Mouse (Mus musculus) spleen, adult 2 months (tissue): ENCODE measurements at regions not wholly inside any gene's neighbourhood (a gene's known extent, or its start where the extent isn't known, plus 50 kb on each side); places are given as distances from the start of the nearest gene placed in this dataset.

Experiments
- DNase-seq, 2 experiments: peaks; one replicate each; pipeline versions ENCODE4 v3.0.0 to v3.0.0-alpha.2; 2012 to 2021; ENCODE audit warnings: low spot score in 2 of 2, low read depth in 1 of 2
- H3K27ac ChIP-seq: fragments of 200-500 bp; 2 replicates; pipeline ENCODE4 v1.5.1; 2012; ENCODE audit warnings: low read length, inconsistent platforms; ENCODE audit not compliant: insufficient read depth
- H3K27me3 ChIP-seq: fragments of 200-500 bp; 2 replicates; pipeline ENCODE4 v1.6.1; 2012; ENCODE audit warnings: mild to moderate bottlenecking, moderate library complexity, low read length, inconsistent platforms; ENCODE audit not compliant: control insufficient read depth, insufficient read depth
- H3K36me3 ChIP-seq: fragments of 200-500 bp; 2 replicates; pipeline ENCODE4 v1.6.1; 2012; ENCODE audit warnings: mild to moderate bottlenecking, low read length, inconsistent platforms; ENCODE audit not compliant: control insufficient read depth, insufficient read depth
- H3K4me1 ChIP-seq: fragments of 200-500 bp; 2 replicates; pipeline ENCODE4 v1.6.1; 2011; ENCODE audit warnings: inconsistent platforms; ENCODE audit not compliant: control insufficient read depth, insufficient read depth, insufficient read length
- H3K4me3 ChIP-seq: fragments of 200-500 bp; 2 replicates; pipeline ENCODE4 v1.5.1; 2011; ENCODE audit warnings: mild to moderate bottlenecking, inconsistent platforms; ENCODE audit not compliant: insufficient read depth, insufficient read length; ENCODE audit errors: extremely low read depth
- CTCF ChIP-seq: fragments of 200-500 bp; IDR thresholded peaks from 2 replicates; pipeline ENCODE4 v1.5.1; 2011; ENCODE audit warnings: mild to moderate bottlenecking, inconsistent platforms; ENCODE audit not compliant: insufficient read depth, insufficient read length, insufficient replicate concordance; ENCODE audit errors: extremely low read depth
- POLR2A ChIP-seq: fragments of 200-500 bp; IDR thresholded peaks from 2 replicates; pipeline ENCODE4 v1.6.1; 2011; ENCODE audit warnings: low read depth, low read length, inconsistent platforms
- WGBS: fragments of 180-500 bp; shearing (Covaris S2); methylation state at CpG from one replicate; pipeline ENCODE4 v1.1.7; 2018; 5-methylcytosine and 5-hydroxymethylcytosine counted together

DNA sequence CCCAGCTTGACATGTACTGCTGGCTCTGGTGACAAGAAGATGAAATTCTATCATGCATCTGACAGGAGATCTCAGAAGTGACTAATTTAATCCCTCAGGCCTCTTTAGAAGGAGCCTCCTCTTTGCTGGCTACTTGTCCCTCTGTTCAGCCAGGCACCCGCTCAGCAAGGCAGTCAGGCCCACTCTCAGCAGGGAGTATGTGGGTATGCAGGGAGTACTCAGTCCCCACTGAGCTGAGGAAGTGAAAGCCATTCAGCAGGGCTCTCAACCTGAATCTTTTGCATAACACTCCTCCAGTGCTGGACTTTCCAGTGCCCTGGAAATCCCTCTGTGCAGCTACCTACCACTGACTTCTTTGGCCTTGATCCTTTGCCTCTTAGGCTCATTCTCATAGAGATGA, 201.3 kb downstream of the Rybp start:
- 62% methylated on average over 1 of the region's 1 CpGs for WGBS
- no peak overlapping the region for H3K27ac ChIP-seq
- no peak for TF ChIP-seq CTCF
- no peak for TF ChIP-seq POLR2A

DNA sequence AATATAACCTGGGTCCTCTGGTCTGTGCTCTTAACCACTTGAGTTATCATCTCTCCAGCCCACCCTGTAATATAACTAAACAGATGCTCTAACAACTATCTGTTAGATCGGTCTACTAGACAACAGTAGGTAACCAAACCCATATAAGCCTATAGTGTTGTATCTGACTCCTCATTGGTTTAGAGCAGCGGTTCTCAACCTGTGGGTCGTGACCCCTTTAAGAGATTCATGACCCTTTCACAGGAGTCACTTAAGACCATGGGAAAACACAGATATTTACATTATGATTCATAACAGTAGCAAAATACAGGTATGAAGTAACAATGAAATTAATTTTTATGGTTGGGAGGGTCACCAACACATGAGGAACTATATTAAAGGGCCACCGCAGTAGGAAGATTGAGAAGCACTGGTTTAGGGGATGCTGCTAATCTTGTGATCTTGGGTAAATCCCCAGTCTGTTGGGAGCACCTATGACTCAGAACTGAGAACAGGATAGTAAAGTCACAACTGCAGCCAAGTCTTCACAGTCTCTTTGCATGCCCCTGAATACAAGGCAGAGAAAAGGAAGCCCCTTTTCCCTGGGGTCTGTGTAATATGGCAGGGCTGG, 203.3 kb downstream of the Rybp start:
- Histone ChIP-seq H3K27me3 (no peaks in the 10 kb centered on the region), H3K4me3 (no peak overlapping the region), H3K36me3 (no peaks in the 10 kb centered on the region), H3K4me1 (no peaks in the 10 kb centered on the region; the same call in 1 of the 2 replicates), H3K27ac (no peak overlapping the region)
- WGBS = 90% methylated on average over 4 of the region's 4 CpGs
- no peak for TF ChIP-seq CTCF
- no peak for TF ChIP-seq POLR2A
- DNase-seq = no peak

More for the DNA sequence above, 201.3 kb downstream of the Rybp start:
- Histone ChIP-seq H3K4me3 (no peak overlapping the region), H3K4me1 (no peaks in the 10 kb centered on the region; the same call in 1 of the 2 replicates), H3K36me3 (no peaks in the 10 kb centered on the region), H3K27me3 (no peaks in the 10 kb centered on the region; the same call in 1 of the 2 replicates)
- DNase-seq = no peak

DNA sequence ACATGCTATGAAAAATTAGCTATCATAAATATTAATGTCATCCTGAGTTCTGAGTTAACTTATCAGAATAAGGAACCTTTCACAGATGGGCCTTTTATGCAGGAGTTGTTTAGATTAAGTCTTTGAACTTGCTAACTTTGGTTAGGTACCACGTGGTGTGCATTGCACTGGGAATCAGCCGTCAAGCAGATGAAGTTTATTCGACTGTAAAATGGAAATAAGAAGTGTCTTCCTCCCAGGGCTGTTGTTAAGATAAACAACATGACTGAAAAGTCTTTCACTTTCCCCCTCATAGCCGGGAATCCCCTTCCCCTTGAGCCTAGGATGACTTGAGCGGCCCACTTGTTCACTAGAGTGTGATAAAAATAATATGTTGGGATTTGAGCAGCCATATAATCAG, 204.2 kb downstream of the Rybp start:
- 59% methylated on average over 5 of the region's 5 CpGs for WGBS
- TF ChIP-seq POLR2A (no peak), CTCF (no peak)
- no peaks in the 10 kb centered on the region; the same call in 1 of the 2 replicates for H3K4me1 ChIP-seq
- H3K27ac ChIP-seq = no peak overlapping the region
- H3K36me3 ChIP-seq = no peaks in the 10 kb centered on the region
- no peaks in the 10 kb centered on the region for H3K27me3 ChIP-seq
- no peak overlapping the region for H3K4me3 ChIP-seq
- DNase-seq = no peak

DNA sequence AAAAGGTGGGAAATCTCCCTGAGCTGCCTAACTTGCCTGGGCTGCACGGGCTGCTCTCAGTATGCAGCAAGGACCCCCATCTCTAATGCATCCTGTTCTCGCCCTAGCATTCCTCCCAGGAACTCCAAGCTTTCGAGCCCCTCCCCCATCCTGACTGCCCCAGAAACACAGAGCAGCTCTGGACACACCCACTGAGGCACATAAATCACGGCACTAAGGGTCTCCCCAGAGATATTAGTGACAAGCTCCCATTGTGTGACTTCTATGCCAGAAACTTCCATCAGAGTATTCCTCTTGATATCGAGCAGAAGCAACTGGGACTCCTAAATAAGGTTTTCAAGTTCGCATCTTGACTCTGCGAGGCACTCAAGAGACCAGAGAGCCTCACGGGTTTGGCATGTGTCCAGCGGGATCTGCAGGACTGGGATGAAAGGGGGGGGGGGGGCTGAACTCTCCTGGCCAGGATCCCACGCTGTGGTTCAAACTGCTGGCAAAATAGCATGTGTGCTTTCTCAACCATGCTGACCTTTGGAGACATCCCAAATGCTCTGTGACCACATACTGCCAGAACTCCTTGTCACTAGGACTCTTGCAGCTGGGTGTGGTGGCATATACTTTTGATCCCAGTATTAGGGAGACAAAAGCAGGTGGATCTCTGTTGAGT, 212.5 kb downstream of the Rybp start:
- Histone ChIP-seq H3K27me3 (no peaks in the 10 kb centered on the region), H3K27ac (no peak overlapping the region), H3K4me3 (no peak overlapping the region), H3K4me1 (no peaks in the 10 kb centered on the region), H3K36me3 (no peaks in the 10 kb centered on the region)
- TF ChIP-seq POLR2A (no peak), CTCF (no peak)
- DNase-seq = no peak
- WGBS = 65% methylated on average over 10 of the region's 10 CpGs

DNA sequence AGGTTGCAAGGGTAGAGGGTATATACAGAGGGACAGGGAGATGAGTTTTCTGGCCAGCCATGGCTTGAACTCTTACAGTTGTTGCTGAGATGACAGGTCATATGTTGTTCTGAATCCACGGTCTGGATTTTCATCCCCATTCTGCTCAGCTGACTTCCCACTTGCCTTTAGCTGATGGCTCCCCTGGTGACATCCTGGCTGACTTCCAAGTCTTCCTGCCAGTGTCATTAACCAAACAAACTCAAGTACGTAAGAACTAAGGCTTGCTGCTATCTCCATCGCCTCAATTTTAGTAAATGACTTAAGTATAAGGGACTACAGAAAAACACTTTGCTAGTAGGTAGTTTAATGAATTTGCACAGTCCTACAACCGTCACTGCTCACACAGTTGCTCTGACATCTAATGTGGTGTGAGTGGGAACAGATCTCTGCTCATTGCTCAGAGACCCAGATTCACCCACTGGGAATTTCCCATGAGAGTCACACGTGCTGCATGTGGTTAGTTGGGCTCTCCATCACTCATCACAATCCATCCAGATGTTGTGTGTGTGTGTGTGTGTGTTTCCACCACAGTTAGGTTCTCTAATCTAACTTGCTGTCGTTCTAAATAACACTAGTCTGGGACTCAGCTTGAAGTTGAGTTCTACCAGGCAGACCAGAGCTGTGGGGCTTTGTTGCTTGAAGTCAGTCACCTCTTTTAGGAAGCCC, 214.9 kb downstream of the Rybp start:
- no peaks in the 10 kb centered on the region for H3K36me3 ChIP-seq
- H3K27me3 ChIP-seq = no peaks in the 10 kb centered on the region
- no peak for DNase-seq
- no peak overlapping the region for H3K4me3 ChIP-seq
- no peaks in the 10 kb centered on the region for H3K4me1 ChIP-seq
- TF ChIP-seq POLR2A (no peak), CTCF (no peak)
- 63% methylated on average over 6 of the region's 6 CpGs for WGBS
- H3K27ac ChIP-seq = no peak overlapping the region

DNA sequence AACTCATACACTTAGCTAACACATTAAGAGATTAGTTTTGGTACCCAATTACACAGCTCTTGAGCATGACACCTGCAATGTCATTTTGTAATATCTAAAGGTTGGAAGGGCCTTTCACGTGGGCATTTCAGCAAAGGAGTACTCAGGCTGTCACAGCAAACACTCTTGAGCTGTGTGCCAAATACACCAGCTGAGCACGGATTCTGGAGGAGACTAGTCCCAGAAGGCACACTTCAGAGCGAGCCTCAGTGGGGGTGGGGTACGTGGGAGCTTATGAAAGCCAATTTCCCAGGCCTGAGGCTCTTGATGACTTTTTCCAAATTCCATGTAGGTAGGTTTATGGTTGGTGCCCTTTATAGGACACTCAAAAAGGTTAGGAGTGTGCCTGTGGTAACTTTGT, 218.1 kb downstream of the Rybp start:
- no peaks in the 10 kb centered on the region for H3K36me3 ChIP-seq
- no peaks in the 10 kb centered on the region for H3K27me3 ChIP-seq
- 83% methylated on average over 4 of the region's 4 CpGs for WGBS
- H3K4me1 ChIP-seq = no peaks in the 10 kb centered on the region
- no peak overlapping the region for H3K4me3 ChIP-seq
- H3K27ac ChIP-seq = no peak overlapping the region
- TF ChIP-seq POLR2A (no peak), CTCF (no peak)
- no peak for DNase-seq

DNA sequence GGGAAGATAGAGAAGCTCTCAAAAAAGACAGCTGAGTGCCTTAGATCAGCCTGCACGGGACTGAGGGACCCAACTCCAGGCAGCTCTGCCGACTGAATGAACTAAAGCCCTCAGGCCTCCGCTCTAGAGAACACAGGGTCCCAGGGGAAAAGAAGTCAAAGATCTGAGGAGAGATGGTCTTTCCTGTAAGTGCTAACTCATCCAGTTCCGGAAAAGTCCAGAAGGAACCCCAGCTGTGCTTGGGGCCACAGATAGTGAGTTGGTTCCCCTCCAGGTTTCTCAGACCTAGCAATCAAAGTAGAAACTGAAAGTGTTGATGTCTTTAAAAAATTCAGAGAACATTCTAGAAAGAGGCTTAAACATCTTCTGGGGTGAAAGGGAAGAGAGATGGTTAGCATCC, 220.0 kb downstream of the Rybp start:
- no peak overlapping the region for H3K27ac ChIP-seq
- no peaks in the 10 kb centered on the region for H3K36me3 ChIP-seq
- no peak for DNase-seq
- WGBS = 70% methylated on average over 4 of the region's 4 CpGs
- H3K4me1 ChIP-seq = no peaks in the 10 kb centered on the region
- H3K27me3 ChIP-seq = no peaks in the 10 kb centered on the region
- TF ChIP-seq CTCF (no peak), POLR2A (no peak)
- H3K4me3 ChIP-seq = no peak overlapping the region
